In genomic region chr3:96696766-96697732, GRCm38 (mm10) we compare ENCODE assay signal across 8 mouse cellular contexts. TPM values are rescaled to one million over a fixed set of nuclear protein-coding genes. Genes with fewer than 3 reads are reported as not detected.
A peak's percentile ranks its signal among the peaks of the same experiment; 100 is the strongest.
DNase-seq lines count a peak whose midpoint lies in the region; ATAC-seq and TF ChIP-seq lines count a peak whose summit lies in the region.

No protein-coding gene starts in this region.

- no peaks in the 10 kb centered on the region for H3K9me3 ChIP-seq in ES-E14 (ENCODE audit: control insufficient read depth, insufficient read depth, low read depth, low read length)
- H3K9me3 ChIP-seq in forebrain, embryonic 15.5 days = no peaks in the 10 kb centered on the region
- H3K9me3 ChIP-seq in neural tube, embryonic 14.5 days (ENCODE audit: control insufficient read depth, low read length) = no peaks in the 10 kb centered on the region

- TF ChIP-seq POLR2A in testis, adult 2 months (IDR thresholded peaks at IDR 0.05; ENCODE audit: control insufficient read depth, low read depth, low read length) = peak; percentile 42; the same call in 1 of the 2 replicates

- H3K36me3 ChIP-seq in ES-E14 (ENCODE audit: control insufficient read depth, insufficient read depth, low read length, poor library complexity, severe bottlenecking) = peaks cover 7% of the 10 kb centered on the region; the same call in 1 of the 2 replicates
- H3K36me3 ChIP-seq in forebrain, embryonic 15.5 days = 0 out of 2 replicates have a peak, but pooled peaks cover 1% of the 10 kb centered on the region
- peaks cover 10% of the 10 kb centered on the region for H3K36me3 ChIP-seq in neural tube, embryonic 14.5 days (ENCODE audit: control insufficient read depth, insufficient read depth, low read length)
- H3K36me3 ChIP-seq in testis, adult 2 months (ENCODE audit: control insufficient read depth, insufficient read depth, low read length) = no peaks in the 10 kb centered on the region

- peak; percentile 82 for DNase-seq in ES-E14 (ENCODE audit: low read depth, low spot score)
- DNase-seq in cerebellum, adult 11-12 months = peak; percentile 87
- DNase-seq in heart, postnatal 25 days (ENCODE audit: low spot score) = peak; percentile 89
- peak; percentile 70 to 78 for DNase-seq in layer of hippocampus, adult 18-20 months (ENCODE audit: low spot score in 2 of 2)
- peak; percentile 92 to 93 for DNase-seq in lung, adult 18-20 months

- TF ChIP-seq CTCF in testis, adult 2 months (IDR thresholded peaks at IDR 0.05; ENCODE audit: control insufficient read depth, insufficient read depth, insufficient replicate concordance, low read depth, low read length) = no peak

- intact Hi-C loops in heart, postnatal 25 days (cut with DNase I) = loop anchor here (2.0 kb wide), 1 partner anchor 30 kb away; the partner anchor contains the start of genes Polr3c and Rnf115

- H3K4me2 ChIP-seq in forebrain, embryonic 15.5 days (replicated peaks) = peak overlapping the region; percentile 75
- H3K4me2 ChIP-seq in neural tube, embryonic 14.5 days (ENCODE audit: low read depth, low read length) = peak overlapping the region; percentile 52

- in situ Hi-C loops in ES-E14 (cut with MboI; ENCODE audit: low sequenced_read_pairs in 2 of 2, unreplicated experiment in 2 of 2) = no loop called here

- under 1% methylated on average over 85 of the region's 85 CpGs for WGBS in forebrain, embryonic 15.5 days
- under 1% methylated on average over 78 of the region's 85 CpGs for WGBS in neural tube, embryonic 14.5 days

- H3K27ac ChIP-seq in ES-E14 (ENCODE audit: insufficient read depth, low read depth, low read length, poor library complexity, severe bottlenecking) = peak overlapping the region; percentile 80
- peak overlapping the region; percentile 88 for H3K27ac ChIP-seq in forebrain, embryonic 15.5 days (replicated peaks)
- peak overlapping the region; percentile 87 for H3K27ac ChIP-seq in neural tube, embryonic 14.5 days (ENCODE audit: low read depth, low read length)
- peak overlapping the region; percentile 80 for H3K27ac ChIP-seq in testis, adult 2 months (ENCODE audit: control insufficient read depth, insufficient read depth, low read depth, low read length)

- peak overlapping the region; percentile 88 to 92 for H3K4me3 ChIP-seq in ES-E14 (ENCODE audit: insufficient read depth in 1 of 2, low read depth in 1 of 2, low read length in 2 of 2, poor library complexity in 1 of 2, severe bottlenecking in 1 of 2)
- H3K4me3 ChIP-seq in forebrain, embryonic 15.5 days = peak overlapping the region; percentile 94
- H3K4me3 ChIP-seq in neural tube, embryonic 14.5 days (ENCODE audit: low read depth, low read length) = peak overlapping the region; percentile 87
- peak overlapping the region; percentile 93 for H3K4me3 ChIP-seq in testis, adult 2 months (ENCODE audit: control insufficient read depth, low read depth, low read length)

- peak; percentile 91 for ATAC-seq in forebrain, embryonic 15.5 days (replicated peaks)
- peak; percentile 92 for ATAC-seq in neural tube, embryonic 14.5 days (ENCODE audit: low read depth)

- no peaks in the 10 kb centered on the region for H3K27me3 ChIP-seq in forebrain, embryonic 15.5 days
- H3K27me3 ChIP-seq in neural tube, embryonic 14.5 days (ENCODE audit: control insufficient read depth, insufficient read depth, low read length) = no peaks in the 10 kb centered on the region
- no peaks in the 10 kb centered on the region for H3K27me3 ChIP-seq in testis, adult 2 months (ENCODE audit: control insufficient read depth, insufficient read depth, low read length)

- peaks cover 13 to 25% of the 10 kb centered on the region in 2 experiments for H3K4me1 ChIP-seq in ES-E14 (ENCODE audit: control insufficient read depth in 2 of 2, insufficient read depth in 2 of 2, low read length in 2 of 2, poor library complexity in 1 of 2)
- H3K4me1 ChIP-seq in forebrain, embryonic 15.5 days = peaks cover 11% of the 10 kb centered on the region
- H3K4me1 ChIP-seq in neural tube, embryonic 14.5 days (ENCODE audit: control insufficient read depth, insufficient read depth, low read length) = peaks cover 3% of the 10 kb centered on the region; the same call in 1 of the 2 replicates
- H3K4me1 ChIP-seq in testis, adult 2 months (ENCODE audit: control insufficient read depth, insufficient read depth, low read length) = peaks cover 16% of the 10 kb centered on the region

- H3K9ac ChIP-seq in ES-E14 (ENCODE audit: insufficient read depth, low read depth, low read length, poor library complexity, severe bottlenecking) = peak overlapping the region; percentile 90
- peak overlapping the region; percentile 82 for H3K9ac ChIP-seq in forebrain, embryonic 15.5 days (replicated peaks)
- H3K9ac ChIP-seq in neural tube, embryonic 14.5 days (replicated peaks; ENCODE audit: low read depth, low read length) = peak overlapping the region; percentile 80

TF ChIP-seq in ES-E14, 5 proteins besides CTCF, POLR2A, EP300 and RAD21:
- no peak; the same call in 1 of the 2 replicates for TF ChIP-seq HCFC1 (IDR thresholded peaks at IDR 0.05; ENCODE audit: borderline replicate concordance, insufficient read depth, low read length)
- TF ChIP-seq ZNF384 (IDR thresholded peaks at IDR 0.05; ENCODE audit: low read depth, low read length) = no peak
- TF ChIP-seq ZC3H11A (IDR thresholded peaks at IDR 0.05; ENCODE audit: borderline replicate concordance, low read depth, low read length) = no peak
- no peak for TF ChIP-seq MAFK (IDR thresholded peaks at IDR 0.05; ENCODE audit: insufficient read depth, low read depth, low read length)
- no peak for TF ChIP-seq CHD2 (IDR thresholded peaks at IDR 0.05; ENCODE audit: low read depth, low read length)
TF ChIP-seq in ES-E14: peak in this region for 0.

RNA-seq across cellular contexts. Expression of gene Pias3, which starts 0.9 kb away (rescaled TPM):
- 14.6 and 27.9 TPM in 2 replicates for total RNA-seq in ES-E14 (2012; rRNA removed)
- polyA plus RNA-seq in forebrain, embryonic 15.5 days (2015; fragmentation: Nextera tagmentation; extraction: Ambion mirVana) = 27.4 and 28.9 TPM in 2 replicates
- 10 to 100 TPM; 14.0 to 17.5 TPM for total RNA-seq in heart, postnatal 25 days (2021)
- total RNA-seq in layer of hippocampus, adult 18-20 months (2021) = 10 to 100 TPM; 28.9 to 31.5 TPM
- polyA plus RNA-seq in neural tube, embryonic 14.5 days (2014; fragmentation: Nextera tagmentation; extraction: Ambion mirVana) = 20.9 and 24.7 TPM in 2 replicates
- polyA plus RNA-seq in testis, adult 2 months (2012; rRNA removed) = 6.9 and 7.2 TPM in 2 replicates

RNA-seq across cellular contexts. Expression of gene Nudt17, which starts 11.3 kb away (rescaled TPM):
- total RNA-seq in ES-E14 (2012; rRNA removed) = 7.4 and 13.5 TPM in 2 replicates
- polyA plus RNA-seq in forebrain, embryonic 15.5 days (2015; fragmentation: Nextera tagmentation; extraction: Ambion mirVana) = 6.8 and 6.9 TPM in 2 replicates
- 1 to 10 TPM; 2.3 to 3.2 TPM for total RNA-seq in heart, postnatal 25 days (2021)
- total RNA-seq in layer of hippocampus, adult 18-20 months (2021) = 10 to 100 TPM; 11.4 to 17.9 TPM
- 19.1 and 21.7 TPM in 2 replicates for polyA plus RNA-seq in neural tube, embryonic 14.5 days (2014; fragmentation: Nextera tagmentation; extraction: Ambion mirVana)
- polyA plus RNA-seq in testis, adult 2 months (2012; rRNA removed) = 2.1 TPM in 2 replicates

RNA-seq across cellular contexts. Expression of gene Ankrd35, which starts 27.1 kb away (rescaled TPM):
- 3.7 and 5.7 TPM in 2 replicates for total RNA-seq in ES-E14 (2012; rRNA removed)
- 1.5 and 1.9 TPM in 2 replicates for polyA plus RNA-seq in forebrain, embryonic 15.5 days (2015; fragmentation: Nextera tagmentation; extraction: Ambion mirVana)
- total RNA-seq in heart, postnatal 25 days (2021) = under 1 TPM; 0.60 to 0.95 TPM
- total RNA-seq in layer of hippocampus, adult 18-20 months (2021) = 1 to 10 TPM; 5.5 to 6.9 TPM
- 0.83 and 1.0 TPM in 2 replicates for polyA plus RNA-seq in neural tube, embryonic 14.5 days (2014; fragmentation: Nextera tagmentation; extraction: Ambion mirVana)
- 0.48 and 0.52 TPM in 2 replicates for polyA plus RNA-seq in testis, adult 2 months (2012; rRNA removed)

RNA-seq across cellular contexts. Expression of gene Polr3c, which starts 30.4 kb away (rescaled TPM):
- 21.0 and 22.2 TPM in 2 replicates for total RNA-seq in ES-E14 (2012; rRNA removed)
- 33.5 and 35.7 TPM in 2 replicates for polyA plus RNA-seq in forebrain, embryonic 15.5 days (2015; fragmentation: Nextera tagmentation; extraction: Ambion mirVana)
- total RNA-seq in heart, postnatal 25 days (2021) = 10 to 100 TPM; 23.1 to 25.2 TPM
- 10 to 100 TPM; 20.7 to 22.5 TPM for total RNA-seq in layer of hippocampus, adult 18-20 months (2021)
- polyA plus RNA-seq in neural tube, embryonic 14.5 days (2014; fragmentation: Nextera tagmentation; extraction: Ambion mirVana) = 32.4 and 35.3 TPM in 2 replicates
- polyA plus RNA-seq in testis, adult 2 months (2012; rRNA removed) = 40.1 and 40.4 TPM in 2 replicates

RNA-seq across cellular contexts. Expression of gene Rnf115, which starts 30.4 kb away (rescaled TPM):
- 16.9 and 22.1 TPM in 2 replicates for total RNA-seq in ES-E14 (2012; rRNA removed)
- 59.3 and 66.6 TPM in 2 replicates for polyA plus RNA-seq in forebrain, embryonic 15.5 days (2015; fragmentation: Nextera tagmentation; extraction: Ambion mirVana)
- total RNA-seq in heart, postnatal 25 days (2021) = 10 to 100 TPM; 22.8 to 23.3 TPM
- total RNA-seq in layer of hippocampus, adult 18-20 months (2021) = 10 to 100 TPM; 61.6 to 62.0 TPM
- polyA plus RNA-seq in neural tube, embryonic 14.5 days (2014; fragmentation: Nextera tagmentation; extraction: Ambion mirVana) = 81.9 and 86.5 TPM in 2 replicates
- 8.4 and 9.4 TPM in 2 replicates for polyA plus RNA-seq in testis, adult 2 months (2012; rRNA removed)

Comparison
In these comparisons a context has a peak if more than half of its experiments do, and no peak if none do; other contexts are left out.
1. Peak in every context shown above with its lines: DNase-seq, ATAC-seq, H3K4me3 ChIP-seq and H3K27ac ChIP-seq.